Mouse (Mus musculus) spleen, adult 12 weeks (tissue): Measurements from ENCODE around the gene Acad10.
"Not testable (repeated sequence)": the region's sequence is repeated elsewhere in the genome, so short reads cannot be mapped to it uniquely, and the experiment has no call there.

Experiments
- DNase-seq: peaks from one replicate; pipeline ENCODE4 v3.0.0; 2022; ENCODE audit warnings: low spot score

Acad10 gene

DNA sequence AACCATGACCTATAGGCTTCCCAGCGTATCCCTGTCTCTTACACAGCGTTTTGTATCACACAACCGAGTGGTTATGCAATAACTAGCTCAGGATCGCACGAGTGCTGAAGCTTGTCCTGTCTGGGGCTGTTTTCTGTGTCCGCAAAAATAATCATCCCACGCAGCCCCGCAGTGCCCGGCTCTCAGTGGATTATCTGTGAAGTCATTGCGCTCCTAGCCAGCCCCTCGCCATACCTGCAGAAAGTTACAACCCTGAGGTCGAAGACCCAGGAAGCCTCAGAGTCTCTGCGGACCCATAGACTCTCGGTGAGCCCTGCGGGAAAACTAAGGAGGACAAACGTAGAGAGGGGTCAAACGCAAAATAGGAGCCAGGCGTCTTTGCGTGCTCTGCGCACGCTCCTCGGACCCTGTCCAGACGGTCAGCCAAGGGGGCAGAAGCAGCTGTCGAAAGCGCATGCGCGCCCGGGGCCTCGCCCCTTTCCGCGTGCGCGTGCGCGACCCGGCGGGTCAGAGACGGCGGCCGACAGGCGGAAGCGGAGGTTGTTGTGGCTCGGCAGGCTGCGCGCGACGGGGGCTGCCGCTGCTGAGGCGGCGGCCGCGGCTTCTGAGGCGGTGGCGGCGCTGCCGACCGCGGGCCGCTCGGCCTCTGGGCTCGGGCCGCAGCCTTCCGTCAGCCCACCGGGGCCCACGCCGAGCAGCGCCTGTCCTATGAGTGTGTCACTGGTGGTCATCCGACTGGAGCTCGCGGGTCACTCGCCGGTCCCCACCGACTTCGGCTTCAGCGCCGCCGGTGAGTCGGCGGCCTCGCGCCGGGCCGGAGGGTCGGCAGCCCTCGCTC lies at the start of gene Acad10, which contains the start of gene Brap:
Gene Acad10 (minus strand): TSS at position 456 of the 838 bp plus-strand sequence.
Gene Brap (plus strand): TSS at position 505 of the 838 bp plus-strand sequence.
- peak; percentile 90 for DNase-seq

DNA sequence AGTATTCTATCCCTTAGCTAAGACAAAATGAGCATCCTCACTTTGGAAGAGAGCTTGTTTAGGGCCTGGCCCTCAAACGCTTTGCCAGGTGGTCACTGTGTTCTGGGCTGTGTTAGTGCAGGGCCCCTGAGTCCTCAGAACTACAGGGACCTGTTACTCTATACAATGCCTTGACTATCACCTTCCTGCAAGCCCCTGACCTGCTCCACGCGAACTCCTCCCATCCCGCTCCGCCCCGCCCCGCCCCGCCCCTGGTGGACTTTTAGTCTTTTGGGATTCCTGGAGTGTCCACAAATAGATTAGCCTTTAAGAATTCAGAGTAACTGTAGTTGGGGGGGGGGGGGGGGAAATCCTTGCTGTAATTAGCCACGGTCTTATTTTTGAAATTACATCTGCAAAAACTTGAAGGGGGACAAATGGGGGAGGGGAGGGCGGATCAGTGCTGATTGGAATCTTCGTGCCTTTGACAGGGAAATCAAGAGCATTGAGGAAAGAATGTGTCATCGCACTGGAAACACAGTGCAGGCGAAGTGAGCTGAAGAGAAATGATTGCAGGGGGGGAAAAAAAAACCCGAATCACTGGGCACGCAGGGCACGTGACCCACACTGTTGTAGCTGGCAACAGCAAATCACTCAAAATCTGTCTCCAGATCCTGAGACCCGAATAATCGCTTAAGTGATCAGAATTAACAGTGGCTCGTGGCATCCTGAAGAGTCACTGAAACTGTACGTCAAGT lies 44.4 kb upstream of the Acad10 start:
- DNase-seq, result no peak

DNA sequence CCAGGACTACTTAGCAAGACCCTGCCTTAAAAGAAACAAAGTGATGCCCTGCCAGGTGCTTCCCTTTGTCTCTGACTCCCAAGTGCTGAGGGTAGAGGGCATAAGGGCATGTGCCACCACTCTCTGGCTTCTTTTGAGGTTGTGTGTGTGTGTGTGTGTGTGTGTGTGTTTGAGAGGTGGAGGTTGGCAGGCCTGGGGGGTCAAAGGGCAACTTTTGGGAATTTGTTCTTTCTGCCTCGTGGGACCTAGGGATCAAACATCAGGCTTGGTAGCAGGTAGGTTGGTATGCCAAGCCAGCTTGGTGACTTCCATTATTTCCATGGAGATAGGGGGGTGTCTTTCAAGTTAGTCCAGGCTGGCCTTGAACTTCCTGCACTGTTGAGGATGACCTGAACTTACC lies 43.0 kb upstream of the Acad10 start:
- DNase-seq, result no peak

DNA sequence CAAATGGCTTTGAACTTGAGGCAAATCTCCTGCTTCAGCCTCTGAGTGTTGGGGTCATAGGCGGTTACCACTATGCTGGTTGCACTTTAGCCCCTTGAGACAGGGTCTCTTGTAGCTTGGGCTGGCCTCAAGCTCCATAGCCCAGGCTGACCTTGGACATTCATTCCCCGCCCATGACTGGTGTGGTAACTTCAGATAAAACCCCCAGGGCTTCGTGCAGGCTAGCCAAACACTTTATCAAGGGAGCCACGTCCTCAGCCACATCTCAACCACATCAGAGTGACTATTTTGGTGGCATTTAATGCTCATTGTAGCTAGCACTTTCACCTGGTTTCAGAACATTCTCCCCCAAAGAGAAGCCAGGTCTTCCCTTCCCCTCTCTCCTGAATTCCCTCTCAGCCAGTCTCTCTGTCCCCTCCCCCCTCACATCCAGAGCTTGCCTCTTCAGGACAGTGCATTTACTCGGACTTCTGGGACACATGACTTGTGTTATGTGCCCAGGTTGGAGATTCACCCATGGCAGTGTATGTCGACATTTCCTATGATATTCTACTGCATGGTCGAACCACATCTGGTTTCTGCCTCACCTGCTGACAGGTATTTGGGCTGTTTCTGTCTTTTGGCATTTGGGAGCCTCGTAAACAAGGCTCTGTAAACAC lies 40.9 kb upstream of the Acad10 start:
- DNase-seq, result peak; percentile 62

DNA sequence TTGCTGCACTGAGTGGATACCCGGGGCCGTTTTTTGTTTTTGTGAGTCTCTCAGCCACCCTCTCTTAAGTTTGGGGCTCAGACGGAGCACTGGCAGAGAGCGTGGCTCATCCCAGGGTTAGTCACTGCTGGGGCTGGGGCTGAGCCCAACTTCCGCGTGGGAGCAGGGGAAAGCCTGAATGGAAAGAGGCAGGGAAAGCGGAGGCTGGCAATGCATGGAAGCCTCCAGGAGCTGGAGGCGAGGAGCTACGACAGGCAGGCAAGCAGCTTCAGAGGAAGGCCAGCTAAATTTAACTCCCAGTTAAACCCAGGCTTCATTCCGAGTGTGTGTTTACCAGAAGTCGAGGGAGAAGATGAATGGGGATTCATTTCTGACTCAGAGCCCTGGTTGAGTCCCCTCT lies 40.2 kb upstream of the Acad10 start:
- no peak for DNase-seq

DNA sequence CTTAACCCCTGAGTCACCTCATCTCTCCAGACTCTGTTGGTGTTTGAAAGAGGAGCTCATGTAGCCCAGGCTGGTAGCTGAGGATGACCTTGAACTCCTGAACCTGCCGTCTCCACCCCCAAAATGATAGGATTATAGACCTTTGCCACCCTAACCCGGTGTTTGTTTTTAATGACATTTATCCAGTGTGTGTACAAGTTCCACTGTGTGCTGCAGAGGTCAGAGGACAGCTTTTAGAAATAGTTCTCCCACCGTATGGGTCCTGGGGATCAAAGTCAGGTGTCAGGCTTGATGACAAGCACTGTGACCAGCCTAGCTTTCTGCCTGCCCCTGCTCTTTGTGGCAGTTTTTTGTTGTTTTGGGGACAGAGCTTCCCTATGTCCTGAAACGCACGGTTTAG lies 39.6 kb upstream of the Acad10 start:
- no peak for DNase-seq

DNA sequence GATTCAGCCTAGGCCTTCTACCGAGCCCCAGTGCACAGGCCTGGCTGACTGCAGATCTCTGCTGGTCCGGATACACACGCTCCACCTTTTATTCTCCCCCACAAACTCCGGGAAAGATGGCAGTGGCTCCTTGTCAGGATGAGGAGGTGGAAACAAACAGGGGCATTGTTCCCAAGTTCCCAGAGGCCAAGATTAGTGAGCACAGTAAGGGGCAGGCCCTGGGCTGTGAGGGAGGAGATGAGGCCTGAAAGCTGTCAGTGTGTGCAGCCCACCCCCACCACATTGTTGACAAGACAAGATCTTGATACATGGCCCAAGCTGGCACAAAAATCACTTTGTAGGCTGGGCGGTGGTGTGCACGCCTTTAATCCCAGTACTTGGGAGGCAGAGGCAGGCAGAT lies 36.4 kb upstream of the Acad10 start:
- DNase-seq, result no peak

DNA sequence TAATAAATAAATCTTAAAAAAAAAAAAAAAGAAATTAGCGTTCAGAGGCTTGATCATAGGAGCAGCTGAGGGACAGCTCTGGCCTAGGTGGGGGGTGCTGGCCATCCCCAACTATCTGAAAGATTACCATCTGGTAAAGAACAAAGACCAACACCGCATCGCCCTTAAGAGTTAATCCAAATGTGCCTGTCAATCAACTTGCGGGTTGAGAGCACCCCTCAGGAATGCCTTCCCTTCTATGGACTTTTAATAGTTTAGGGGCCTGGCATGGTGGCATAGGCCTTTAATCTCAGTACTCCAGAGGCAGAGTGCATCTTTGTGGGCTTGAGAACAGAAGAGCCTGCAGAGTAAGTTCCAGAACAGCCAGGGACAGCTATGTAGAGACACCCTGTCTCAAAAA lies 32.6 kb upstream of the Acad10 start:
- no peak for DNase-seq

DNA sequence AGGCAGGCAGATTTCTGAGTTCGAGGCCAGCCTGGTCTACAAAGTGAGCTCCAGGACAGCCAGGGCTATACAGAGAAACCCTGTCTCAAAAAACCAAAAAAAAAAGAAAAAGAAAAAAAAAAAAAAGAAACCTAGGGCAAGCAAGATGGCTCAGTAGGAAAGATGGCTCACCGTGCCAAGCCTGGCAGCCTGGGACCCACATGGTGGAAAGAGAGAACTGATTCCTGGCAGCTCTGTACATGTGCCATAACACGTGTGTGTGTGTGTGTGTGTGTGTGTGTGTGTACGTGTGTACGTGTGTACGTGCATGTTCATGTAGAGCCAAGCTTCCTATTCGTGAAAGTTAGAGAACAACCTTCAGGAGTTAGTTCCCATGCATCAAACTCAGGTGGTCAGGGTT lies 31.1 kb upstream of the Acad10 start:
- DNase-seq, result not testable (repeated sequence)

DNA sequence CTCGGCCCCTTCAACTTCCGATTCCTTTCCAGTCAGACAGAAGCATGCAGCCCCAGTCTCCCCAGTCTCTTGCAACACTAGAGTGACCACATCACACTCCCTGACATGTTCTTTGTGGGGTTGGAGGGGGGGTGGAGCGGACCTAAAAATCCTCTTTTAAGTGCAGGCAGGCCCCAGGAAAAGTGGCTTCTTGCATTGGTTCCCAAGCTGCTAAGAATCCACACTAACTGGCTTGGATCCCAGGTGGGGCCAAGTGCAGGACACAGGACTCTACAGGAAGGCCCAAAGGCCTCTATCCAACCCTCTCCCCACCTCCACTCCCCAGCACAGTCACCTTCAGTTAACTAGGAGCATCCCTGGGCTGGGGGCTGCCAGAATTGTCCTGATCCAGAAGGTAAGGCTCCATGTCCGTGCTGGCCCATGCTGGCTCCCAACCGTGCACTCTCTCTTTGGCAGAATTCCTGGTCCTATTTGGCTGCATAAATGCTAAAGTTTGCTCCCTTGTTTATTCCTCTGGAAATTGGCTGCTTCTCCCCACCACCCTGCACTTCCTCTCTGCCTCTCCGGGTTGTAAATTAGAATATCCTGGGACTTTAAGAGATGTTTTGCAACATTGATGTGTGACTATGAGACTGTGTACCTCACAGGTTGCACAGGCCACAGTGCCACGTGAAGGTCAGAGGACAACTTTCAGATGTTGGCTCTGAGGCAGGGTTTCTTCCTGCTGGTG lies 30.3 kb upstream of the Acad10 start:
- no peak for DNase-seq

DNA sequence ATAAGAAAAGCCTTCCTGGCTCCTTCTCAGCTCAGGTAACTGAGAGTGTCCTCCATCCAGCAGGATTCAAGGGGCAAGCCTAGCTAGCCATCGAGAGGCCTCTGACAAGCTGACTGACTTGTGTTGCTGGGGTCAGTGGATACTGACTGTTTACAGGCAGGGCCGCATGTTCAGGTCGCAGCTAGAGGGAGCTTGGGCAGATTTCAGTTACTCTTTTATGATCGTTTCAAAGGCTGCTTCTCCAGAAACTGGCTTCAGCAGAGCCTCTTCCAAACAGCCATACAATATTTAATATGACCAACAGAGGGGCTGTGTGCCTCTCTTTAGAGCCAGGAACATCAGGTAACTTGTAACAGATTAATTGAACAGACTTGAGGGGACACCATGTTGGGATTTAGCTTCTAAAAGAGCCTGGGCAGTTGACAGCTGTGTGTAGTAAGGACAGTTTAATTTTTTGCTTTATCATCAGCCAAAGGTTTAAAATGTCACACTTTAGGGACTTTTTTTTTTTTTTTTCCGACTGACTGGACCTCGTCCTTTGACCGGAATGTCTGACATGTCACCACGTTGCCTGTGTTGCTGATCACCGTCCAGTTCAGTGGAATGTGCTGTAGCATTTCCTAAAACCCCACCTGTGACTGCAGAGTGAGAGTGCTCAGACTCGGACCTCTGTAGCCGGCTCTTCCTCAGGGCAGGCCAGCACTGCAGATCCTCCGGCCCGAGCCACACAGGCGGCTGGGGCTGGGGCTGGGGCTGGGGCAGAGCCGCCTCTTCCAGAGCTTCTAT lies 26.0 kb upstream of the Acad10 start:
- DNase-seq, result no peak

DNA sequence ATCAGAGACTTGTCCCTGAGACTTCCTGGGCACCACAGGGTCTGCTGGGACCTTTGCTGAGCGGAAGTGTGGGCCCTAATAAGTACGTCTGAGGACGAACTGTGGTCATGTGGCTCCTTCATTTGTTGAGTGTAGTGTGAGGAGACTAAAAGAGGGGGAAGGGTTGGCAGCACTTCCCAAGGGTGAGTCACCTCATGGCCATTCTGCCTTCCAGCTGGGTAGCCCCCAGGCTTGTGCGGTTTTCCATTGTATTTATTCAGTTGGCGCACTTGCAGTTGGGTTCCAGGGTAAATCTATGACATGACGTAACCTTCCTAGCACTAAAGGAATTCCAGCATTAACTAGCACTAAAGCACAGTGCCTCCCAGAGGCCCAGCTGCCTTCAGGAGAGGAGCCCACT lies 25.2 kb upstream of the Acad10 start:
- no peak for DNase-seq

DNA sequence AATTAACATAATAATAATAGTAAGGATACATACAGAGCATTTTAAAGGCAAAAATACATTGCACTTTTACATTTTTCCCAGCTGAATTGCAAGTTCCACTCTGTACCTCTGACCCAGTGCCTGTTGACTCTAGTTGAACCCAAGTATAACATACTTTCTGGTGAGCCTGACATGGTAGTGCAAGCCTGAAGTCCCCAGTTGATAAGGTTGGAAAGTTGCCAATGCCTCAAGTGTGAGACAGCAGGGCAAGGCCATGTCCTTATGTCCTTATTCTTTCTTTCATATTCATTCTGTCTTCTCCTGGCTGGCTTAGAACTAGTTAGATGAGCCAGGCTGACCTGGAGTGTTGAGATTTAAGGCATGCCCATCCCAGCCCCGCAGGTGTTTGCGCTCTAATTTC lies 21.9 kb upstream of the Acad10 start:
- no peak for DNase-seq

DNA sequence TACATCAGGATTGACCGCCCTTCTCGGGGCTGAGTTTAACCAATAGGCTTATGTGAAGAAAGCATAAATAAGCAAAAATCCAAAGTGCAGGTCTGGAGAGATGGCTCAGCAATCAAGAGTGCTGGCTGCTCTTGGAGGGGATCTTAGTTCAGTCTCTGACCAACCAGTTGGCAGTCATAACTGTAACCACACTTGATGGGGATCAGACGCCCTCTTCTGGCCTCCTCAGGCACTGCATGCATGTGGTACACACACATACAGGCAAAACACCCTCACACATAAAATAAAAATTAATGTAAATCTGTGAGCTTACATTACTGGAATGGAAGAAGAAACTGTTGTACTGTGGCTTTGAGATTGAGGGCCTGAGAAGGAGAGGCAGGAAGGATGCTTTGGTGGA lies 10.1 kb upstream of the Acad10 start:
- DNase-seq, result peak; percentile 42

DNA sequence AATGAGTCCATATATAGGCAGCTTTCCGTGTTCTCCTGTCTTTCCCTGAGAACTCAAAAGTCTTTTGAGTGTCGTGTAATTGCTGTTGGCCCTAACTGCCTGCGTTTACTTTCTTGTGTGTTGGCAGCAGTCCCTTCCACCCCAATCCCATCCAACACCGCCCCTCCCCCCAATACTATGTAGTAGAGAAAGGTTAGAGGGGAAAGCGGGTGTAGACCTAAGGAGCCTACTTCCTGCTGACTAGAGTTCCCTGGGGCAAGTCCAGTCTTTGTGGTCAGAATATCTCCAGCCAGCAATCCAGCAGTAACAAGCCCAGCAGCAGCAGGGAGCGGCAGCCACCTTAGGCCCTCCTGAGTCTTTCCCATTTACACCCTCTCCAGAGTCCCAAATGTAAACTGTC lies 8.1 kb upstream of the Acad10 start:
- no peak for DNase-seq

DNA sequence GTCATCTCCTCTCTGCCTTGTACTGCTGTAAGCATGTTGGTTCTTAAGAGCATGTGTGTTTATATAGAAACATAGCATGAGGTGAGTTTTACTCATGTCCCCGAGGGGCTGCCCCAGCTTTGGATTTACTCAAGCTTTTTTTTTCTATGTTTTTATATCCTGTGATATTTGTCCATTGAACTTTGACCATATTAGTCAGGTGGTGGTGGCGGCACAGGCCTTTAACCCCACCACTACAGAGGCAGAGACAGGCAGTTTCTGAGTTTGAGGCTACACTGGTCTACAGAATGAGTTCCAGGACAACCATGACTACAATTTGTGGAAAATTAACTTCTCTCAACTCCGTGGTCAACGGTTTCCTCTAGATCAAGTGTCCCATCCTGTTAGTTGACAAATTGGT lies 6.8 kb upstream of the Acad10 start:
- no peak for DNase-seq

DNA sequence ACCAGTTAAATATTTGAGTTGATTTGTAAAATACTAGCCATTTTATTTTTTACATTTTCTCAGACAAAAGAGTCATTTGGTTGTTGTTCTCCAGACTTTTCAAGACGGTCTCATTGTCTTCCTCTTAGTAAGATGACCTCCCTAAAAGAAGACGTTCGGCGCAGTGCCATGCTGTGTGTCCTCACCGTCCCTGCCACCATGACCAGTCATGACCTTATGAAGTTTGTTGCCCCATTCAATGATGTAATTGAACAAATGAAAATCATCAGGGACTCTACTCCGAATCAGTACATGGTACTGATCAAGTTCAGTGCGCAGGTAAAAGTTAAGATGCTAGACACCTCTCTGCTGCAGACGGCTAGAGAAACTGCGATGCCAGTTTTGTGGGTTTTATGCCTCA lies 4.7 kb upstream of the Acad10 start:
- no peak for DNase-seq

DNA sequence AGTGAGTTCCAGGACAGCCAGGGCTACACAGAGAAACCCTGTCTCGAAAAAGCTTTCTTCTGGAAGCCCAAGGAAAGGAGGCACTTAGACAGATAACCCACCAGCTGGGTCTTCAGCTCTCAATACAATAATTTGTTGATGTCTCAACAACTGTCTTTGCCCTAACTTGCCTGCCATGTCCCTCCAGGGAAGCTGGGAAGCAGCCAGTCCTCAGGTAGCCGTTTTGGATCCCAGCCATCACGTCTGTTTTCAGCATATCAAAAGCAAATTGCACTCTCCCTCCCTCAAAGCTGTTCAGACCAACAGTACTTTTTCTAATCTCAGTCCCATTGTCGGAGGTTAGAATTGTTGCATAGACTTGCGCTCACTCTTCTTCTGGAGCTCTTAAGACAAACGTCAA lies 3.8 kb upstream of the Acad10 start:
- no peak for DNase-seq

DNA sequence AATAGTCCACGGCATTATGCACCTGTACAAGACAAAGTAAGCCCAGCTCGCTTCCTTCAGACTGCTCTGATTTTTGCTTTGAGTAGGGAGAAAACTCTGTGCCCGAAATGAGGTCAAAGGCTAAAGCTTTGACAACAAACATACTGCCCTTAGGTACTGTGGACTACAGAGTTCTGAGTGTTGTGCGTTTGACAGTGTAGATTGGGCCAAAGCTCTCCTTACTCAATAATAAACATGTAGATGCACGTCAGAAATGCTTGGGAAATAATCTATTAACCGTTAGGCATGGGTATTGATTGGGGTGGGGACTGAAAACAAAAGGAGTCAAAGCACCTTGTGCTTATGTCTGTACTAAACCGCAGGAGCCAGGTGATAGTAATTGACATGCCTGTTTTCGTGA lies 3.1 kb upstream of the Acad10 start:
- DNase-seq, result no peak

DNA sequence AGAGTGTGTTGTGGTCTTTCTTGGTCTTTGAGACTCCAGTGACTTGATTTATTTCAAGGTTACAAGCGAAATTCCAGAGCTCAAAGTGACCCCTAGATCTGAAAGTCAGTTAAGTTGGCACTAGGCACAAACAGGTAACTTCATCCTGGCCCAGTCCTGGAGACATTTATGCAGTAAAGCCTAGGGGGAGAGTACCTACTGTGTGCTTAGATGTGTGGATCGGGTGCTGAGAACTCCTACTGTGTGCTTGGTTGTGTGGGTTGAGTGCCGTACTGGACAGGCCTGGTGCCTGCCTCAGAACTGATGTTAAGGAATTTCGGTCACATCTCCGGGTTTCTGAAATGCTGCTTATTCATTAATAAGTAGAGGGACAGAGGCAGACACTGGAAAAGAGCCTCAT lies 1.2 kb upstream of the Acad10 start:
- DNase-seq, result no peak

DNA sequence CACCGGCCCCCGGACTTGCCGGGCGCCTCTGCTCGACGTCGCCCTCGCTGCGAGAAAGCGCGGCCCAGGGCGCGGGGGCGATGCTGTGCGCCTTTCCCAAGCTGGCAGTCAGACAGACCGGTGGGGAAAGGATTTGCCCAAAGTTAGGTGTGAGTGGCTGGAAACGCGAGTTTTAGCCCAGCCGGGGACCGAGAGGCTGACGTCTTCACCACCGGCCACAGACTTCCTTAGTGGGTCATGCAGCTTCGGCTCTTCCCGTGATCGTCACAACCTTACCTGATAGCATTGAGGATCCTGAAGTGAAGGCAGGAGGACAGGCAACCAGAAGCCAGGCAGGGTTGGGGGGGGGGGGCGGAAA lies 562 bp upstream of the Acad10 start:
- no peak for DNase-seq

DNA sequence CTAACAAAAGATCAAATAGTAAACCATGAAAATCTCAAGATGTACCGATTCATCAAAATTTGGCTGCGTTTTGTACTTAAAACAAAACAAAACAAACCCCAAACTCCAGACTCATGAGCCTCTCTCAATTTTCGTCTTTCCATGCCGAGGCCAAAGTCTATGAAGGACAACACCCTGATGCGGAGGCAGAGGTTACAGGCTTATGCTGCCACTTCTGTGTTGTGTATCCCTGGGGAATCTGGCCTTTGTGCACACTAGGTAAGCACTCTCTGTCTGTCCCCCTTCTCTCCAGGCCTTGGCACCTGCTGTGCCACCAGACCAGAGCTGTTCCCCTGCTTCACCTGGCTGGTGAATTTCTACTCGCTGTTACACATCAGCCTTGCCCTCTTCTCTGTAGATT lies 2.7 kb downstream of the Acad10 start:
- DNase-seq, result not testable (repeated sequence)
